Mouse (Mus musculus) CD4-positive helper T cell, adult 2 months (primary cell): Measurements from ENCODE around the gene Armc9.
A peak's percentile ranks its signal among the peaks of the same experiment; 100 is the strongest.

Source experiments
- DNase-seq: peaks from one replicate; pipeline ENCODE4 v3.0.0-alpha.2; 2012; ENCODE audit warnings: low read depth, missing footprints, low spot score

The Armc9 gene

DNA sequence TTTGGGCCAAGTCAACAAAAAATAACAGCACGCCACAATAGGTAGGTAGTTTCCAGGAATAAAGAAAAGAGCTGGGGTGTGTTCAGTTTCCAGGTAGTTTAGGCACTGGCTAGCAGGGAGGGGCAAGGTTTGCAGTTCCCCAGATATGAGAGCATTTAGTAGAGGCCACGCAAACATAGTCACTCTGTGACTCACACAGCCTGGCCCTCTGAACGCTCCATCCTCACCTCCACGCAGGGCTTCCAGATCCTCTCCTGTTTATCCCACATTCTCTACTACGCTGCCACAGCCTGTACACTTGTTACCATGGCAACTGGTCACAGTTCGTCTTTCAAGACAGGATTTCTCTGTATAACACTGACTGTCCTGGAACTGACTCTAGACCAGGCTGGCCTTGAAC, 70.6 kb downstream of the Armc9 start:
- DNase-seq = no peak

GRCm38 (mm10) chr1:86228653-86229052, 74.1 kb downstream of the Armc9 start:
- peak; percentile 71 for DNase-seq

DNA sequence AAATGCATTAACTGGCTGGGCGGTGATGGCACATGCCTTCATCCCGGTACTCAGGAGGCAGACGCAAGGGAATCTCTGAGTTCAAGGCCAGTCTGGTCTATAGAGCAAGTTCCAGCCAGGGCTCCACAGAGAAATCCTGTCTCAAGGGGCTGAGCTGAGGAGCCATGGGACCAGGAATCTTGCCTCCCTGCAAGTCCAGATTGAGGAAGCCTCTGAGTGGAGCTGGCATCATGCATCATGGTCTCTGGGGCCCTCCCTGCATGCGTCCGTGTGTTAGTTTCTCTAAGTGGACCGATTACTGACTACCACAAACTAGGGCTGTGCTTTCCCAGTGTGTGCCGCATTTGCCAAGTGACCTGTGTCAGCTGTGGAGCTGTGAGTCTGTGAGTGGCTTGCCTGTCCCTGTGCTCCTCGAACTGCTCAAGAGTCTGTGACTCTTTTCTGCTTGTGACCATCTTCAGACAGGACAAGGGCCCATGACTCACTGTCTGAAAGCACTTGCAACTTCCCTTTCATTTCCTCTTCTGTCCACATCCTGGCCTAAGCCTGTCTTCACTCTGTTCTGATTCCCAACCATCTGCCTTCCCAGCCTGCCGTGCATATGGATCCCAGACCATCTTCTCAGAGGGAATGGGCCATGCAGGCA, 74.7 kb downstream of the Armc9 start:
- DNase-seq = peak; percentile 32

DNA sequence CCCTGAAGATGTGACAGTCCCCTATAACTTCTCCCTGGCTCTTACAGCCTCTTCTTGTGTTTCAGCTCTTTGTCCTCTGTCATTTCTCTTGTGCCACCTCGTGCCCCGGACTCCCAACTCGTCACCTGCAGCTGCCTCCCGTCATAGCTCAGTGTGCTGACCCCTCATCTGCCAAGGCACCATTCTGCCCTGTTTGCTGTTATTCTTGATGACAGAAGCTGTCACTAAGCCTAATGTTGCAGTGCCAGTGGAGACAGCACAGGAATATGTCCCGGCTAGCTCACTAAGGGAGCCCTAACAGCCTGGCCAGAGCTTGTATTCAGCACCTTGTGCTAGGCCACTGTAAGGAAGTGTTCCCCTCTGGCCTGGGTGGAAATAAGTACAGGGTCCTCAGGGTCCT, 78.1 kb downstream of the Armc9 start:
- no peak for DNase-seq

DNA sequence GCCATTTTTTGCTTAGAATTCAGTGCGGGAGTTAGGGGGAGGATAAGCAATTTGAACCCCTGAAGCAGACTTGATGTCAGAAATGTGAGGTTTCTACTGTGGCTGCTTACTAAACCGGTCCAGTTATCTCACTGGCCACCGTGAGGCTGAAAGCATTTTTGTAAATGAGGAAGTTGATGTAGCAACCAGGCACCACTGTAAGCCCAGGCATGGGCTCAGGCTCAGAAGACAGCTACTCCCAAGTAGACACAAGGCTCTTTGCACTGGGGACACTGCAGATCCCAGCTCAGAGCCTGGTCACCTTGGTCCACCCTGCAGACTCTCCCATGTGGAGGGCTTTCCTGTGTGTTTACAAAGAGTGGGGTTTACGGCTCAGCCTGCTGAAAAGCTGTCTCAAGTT, 79.2 kb downstream of the Armc9 start:
- DNase-seq = no peak

DNA sequence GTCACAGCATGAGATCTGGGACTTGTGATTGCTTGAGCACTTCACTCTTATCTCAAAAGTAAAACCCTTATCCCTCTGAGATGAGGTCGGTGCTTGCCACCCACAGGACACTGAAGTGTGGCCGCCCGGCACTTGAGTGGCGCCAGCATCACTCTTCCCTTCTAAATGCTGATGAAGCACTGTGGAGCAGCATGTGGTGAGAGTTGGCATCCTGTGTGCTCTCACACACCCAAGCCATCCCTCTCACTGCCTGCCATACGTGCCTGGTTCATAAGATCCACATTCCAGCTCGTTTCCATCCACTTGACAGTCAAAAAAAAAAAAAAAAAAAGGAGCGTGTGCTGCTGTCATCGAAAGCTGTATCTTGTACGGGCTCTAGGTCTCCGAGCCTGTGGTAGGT, 80.5 kb downstream of the Armc9 start:
- peak; percentile 32 for DNase-seq

- DNase-seq = no peak
Observed at GRCm38 (mm10) chr1:86236442-86236841, 81.9 kb downstream of the Armc9 start.

DNA sequence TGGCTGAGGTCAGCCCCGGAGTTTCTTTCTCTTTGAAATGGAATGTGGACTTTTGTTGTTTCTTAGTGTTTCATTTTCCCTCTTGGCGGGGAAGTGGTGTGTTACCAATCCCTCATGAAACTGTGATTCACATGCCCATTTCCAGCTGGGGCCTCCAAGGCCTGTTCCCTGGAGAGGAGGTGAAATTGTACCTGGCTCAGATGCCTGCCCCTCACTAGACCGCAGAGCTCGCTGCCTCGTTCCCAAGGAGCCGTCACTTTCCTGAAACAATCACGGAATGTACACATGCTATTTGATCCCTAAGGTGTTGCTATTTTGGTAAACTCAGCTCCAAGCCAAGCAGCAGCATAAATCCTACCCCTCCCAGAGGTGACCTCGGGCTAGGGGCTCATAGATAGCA, 84.4 kb downstream of the Armc9 start:
- no peak for DNase-seq

DNA sequence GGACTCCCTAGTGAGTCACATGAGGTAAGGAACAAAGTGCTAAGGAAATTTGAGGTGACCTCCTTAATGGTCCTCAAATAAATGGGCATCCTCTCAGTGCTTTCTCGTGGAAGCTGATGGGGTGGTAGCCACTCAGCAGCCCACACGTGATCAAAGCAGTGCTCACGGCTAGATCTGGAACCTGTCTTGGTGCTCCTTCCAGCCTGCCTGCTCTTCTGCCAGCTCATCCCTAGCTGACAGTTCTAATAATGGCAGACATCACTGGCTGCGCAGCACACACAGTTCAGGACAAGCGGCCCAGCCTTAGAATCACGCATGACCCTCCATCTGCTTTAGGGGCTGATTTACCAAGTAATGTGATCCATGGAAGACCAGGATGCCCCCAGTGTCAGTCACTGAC, 85.3 kb downstream of the Armc9 start:
- no peak for DNase-seq

- DNase-seq = no peak
Observed at GRCm38 (mm10) chr1:86240959-86241358, 86.4 kb downstream of the Armc9 start.

DNA sequence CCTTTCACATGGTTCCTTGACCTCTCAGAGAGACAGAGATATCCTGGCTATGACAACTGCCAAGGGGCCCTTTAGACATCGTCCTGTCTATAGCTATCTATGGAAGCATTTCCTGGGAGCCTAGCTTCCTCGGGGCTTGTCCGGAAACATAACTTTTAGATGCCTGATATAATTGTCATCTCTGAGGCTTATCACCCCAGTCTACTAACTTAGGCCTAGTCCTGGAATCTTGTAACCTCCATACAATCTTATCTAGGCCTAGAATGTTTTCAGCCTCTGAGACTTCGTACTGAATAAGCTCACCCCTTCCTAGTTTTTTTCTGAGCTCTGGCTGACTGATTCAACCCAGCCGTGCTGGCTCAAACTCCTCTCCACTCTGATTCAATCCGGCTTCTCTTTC, 88.9 kb downstream of the Armc9 start:
- DNase-seq = no peak

- no peak for DNase-seq
Observed at GRCm38 (mm10) chr1:86245301-86246085, 90.9 kb downstream of the Armc9 start.

- DNase-seq = no peak
Observed at GRCm38 (mm10) chr1:86253410-86253809, 98.8 kb downstream of the Armc9 start.

GRCm38 (mm10) chr1:86256311-86256710, 101.7 kb downstream of the Armc9 start:
- no peak for DNase-seq

- DNase-seq = no peak
Observed at GRCm38 (mm10) chr1:86257228-86257627, 102.6 kb downstream of the Armc9 start.

GRCm38 (mm10) chr1:86258171-86258824, 103.7 kb downstream of the Armc9 start:
- DNase-seq = no peak

DNA sequence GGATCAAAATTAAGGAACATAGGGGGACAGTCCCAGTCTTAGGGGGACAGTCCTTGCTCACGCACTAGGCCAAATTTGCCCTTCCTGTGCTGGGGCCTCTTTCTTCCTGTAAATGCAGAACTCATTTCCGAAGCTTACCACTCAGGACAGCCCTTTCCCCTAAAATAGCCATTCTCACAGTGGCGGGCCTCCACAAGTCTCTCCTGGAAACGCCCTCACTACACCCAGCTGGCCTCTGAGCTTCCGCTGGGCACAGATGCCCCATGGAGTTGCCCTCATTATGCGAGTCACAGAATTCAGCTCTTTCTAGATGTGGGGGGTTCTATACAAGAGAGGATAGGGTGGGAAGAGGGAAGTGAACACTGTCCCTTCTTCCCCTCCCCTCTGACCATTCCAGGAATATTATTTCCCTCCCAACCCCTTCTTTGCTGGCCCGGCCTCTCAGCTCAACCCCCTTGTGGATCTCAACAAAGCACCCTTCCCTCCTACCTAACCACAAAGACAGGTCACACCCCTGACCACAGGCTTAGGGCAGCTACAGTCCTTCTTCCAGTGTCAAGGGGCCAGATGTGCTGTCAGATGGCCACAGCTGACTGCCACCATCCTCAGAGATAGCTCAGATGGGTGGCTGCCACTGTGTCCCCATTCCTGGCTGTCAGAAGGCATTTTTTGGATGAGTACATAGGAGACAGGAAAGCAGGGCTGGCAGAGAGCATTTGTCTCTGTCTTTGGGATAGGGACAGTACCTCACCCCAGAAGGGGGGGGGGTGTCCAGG, 109.2 kb downstream of the Armc9 start:
- DNase-seq = no peak

- DNase-seq = peak; percentile 31
Observed at GRCm38 (mm10) chr1:86265060-86265459, 110.5 kb downstream of the Armc9 start.

DNA sequence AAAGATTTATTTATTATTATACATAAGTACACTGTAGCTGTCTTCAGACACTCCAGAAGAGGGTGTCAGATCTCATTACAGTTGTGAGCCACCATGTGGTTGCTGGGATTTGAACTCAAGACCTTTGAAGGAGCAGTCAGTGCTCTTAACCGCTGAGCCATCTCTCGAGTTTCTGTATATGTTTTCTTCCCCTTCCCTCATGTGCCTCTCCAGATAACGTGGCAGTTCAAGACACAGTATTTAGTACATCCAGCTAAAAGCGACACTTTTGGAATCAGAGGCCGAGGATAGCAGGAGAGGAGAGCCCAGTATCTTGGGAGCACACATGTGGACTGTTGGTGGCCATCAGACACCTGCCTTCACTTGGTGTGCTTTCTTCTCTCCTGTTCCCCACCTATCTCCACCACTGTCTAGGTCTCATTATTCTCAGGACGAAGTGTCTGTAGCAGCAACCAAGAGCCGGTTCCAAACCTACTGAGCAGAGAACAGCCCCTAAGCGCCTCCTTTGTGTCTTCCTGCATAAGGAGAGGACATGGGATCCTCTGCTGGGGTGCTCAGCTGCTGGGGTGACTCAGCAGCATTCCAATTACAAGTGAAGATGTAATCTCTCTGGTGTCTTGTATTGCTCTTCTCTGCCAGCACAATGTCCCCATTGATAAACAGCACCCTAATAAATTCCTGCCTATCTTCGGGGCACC, 114.1 kb downstream of the Armc9 start:
- DNase-seq = no peak

- no peak for DNase-seq
Observed at GRCm38 (mm10) chr1:86269190-86269508, 114.6 kb downstream of the Armc9 start.

DNA sequence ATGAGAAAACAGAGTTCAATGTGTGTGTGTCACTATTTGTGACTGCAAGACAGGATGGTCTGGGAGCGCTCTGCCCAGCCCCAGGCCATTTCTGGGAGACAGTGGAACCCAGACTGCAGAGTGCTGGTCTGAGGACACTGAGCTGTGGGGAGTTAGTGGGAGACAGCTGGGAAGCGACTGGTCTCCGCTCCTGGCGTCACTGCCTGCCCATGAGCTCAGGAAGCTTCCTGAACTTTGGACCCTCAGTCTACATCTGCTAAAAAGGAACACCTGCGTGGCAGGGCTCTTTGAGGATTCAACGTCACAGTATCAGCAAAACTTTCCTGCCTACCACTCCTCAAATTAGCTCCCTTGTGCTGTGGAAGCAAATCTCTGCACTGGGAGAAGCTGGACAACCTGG, 117.1 kb downstream of the Armc9 start:
- no peak for DNase-seq

DNA sequence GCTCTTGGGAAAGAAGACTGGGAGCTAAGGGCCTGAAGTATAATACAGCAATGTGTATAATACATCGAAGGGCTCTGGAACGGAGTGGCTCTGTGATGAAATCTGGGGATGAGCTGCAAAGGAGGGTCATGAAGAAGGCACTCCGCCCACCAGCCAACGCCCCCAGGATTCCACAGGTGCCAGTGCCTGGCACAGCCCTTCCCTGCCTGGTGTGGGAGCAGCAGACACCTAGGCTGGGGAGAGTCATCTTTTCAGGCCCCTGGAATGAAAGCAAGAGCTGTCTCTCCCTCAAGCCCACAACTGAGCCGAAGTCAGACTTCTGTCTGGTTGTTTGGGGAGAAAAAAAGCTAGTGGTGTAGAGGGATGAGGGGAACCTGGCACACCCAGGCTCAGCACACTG, 122.5 kb downstream of the Armc9 start:
- DNase-seq = no peak
